In genomic region chr7:111520881-111521280, GRCm38 (mm10) we compare ENCODE assay signal across 32 mouse cellular contexts.
"Had no signal": no experiment of that assay in that cellular context is flagged by ENCODE, and none has a peak within 500 bp of the region (broad histone marks: within the 10 kb centered on the region; RNA-seq: fewer than 3 reads in every experiment).

No protein-coding gene starts in this region.

- DNase-seq: left cerebral cortex, postnatal 4 days; liver; liver, embryonic 13.5 days; liver, postnatal 0 days; lung, adult 18-20 months; lung, adult 2 months; lung, embryonic 14.5 days; lung, postnatal 10 days; lung, postnatal 14 days; lung, postnatal 36 days; lung, postnatal 4 days; midbrain, embryonic 14.5 days had no signal

- H3K9me3 ChIP-seq: limb, embryonic 10.5 days; limb, embryonic 12.5 days; limb, embryonic 13.5 days; limb, embryonic 15.5 days; liver, embryonic 12.5 days; liver, embryonic 13.5 days; liver, embryonic 15.5 days; lung, embryonic 15.5 days; megakaryocyte, embryonic 14.5 days; midbrain, embryonic 10.5 days; midbrain, embryonic 12.5 days; midbrain, embryonic 13.5 days; midbrain, embryonic 15.5 days; neural tube, embryonic 12.5 days had no signal

- H3K36me3 ChIP-seq: limb, embryonic 10.5 days; limb, embryonic 12.5 days; limb, embryonic 13.5 days; limb, embryonic 15.5 days; liver, embryonic 12.5 days; liver, embryonic 13.5 days; liver, embryonic 15.5 days; lung, embryonic 15.5 days; midbrain, embryonic 10.5 days; midbrain, embryonic 12.5 days; midbrain, embryonic 13.5 days; midbrain, embryonic 15.5 days; neural tube, embryonic 12.5 days had no signal

- H3K27me3 ChIP-seq: limb, embryonic 12.5 days; limb, embryonic 13.5 days; limb, embryonic 15.5 days; liver, embryonic 12.5 days; liver, embryonic 13.5 days; liver, embryonic 15.5 days; lung, embryonic 15.5 days; megakaryocyte, embryonic 14.5 days; midbrain, embryonic 12.5 days; midbrain, embryonic 13.5 days; midbrain, embryonic 15.5 days; neural tube, embryonic 12.5 days had no signal

- H3K4me1 ChIP-seq: liver, embryonic 12.5 days; liver, embryonic 13.5 days; liver, embryonic 15.5 days; megakaryocyte, embryonic 14.5 days; midbrain, embryonic 10.5 days; midbrain, embryonic 12.5 days; midbrain, embryonic 13.5 days; midbrain, embryonic 15.5 days; neural tube, embryonic 12.5 days had no signal

- H3K4me3 ChIP-seq: limb, embryonic 10.5 days; limb, embryonic 12.5 days; limb, embryonic 13.5 days; limb, embryonic 15.5 days; liver, embryonic 12.5 days; liver, embryonic 13.5 days; liver, embryonic 15.5 days; lung, embryonic 15.5 days; megakaryocyte, embryonic 14.5 days; midbrain, embryonic 10.5 days; midbrain, embryonic 12.5 days; midbrain, embryonic 13.5 days; midbrain, embryonic 15.5 days; myocyte; neural tube, embryonic 12.5 days had no signal

- H3K9ac ChIP-seq: limb, embryonic 12.5 days; limb, embryonic 13.5 days; limb, embryonic 15.5 days; liver, embryonic 12.5 days; liver, embryonic 13.5 days; liver, embryonic 14.5 days; liver, embryonic 15.5 days; liver, postnatal 0 days; lung, embryonic 14.5 days; lung, embryonic 15.5 days; midbrain, embryonic 12.5 days; midbrain, embryonic 13.5 days; midbrain, embryonic 15.5 days; neural tube, embryonic 12.5 days had no signal

- H3K4me2 ChIP-seq: limb, embryonic 12.5 days; limb, embryonic 13.5 days; limb, embryonic 15.5 days; liver, embryonic 11.5 days; liver, embryonic 12.5 days; liver, embryonic 13.5 days; liver, embryonic 15.5 days; lung, embryonic 14.5 days; lung, embryonic 15.5 days; midbrain, embryonic 11.5 days; midbrain, embryonic 12.5 days; midbrain, embryonic 13.5 days; midbrain, embryonic 15.5 days; neural tube, embryonic 12.5 days had no signal

- ATAC-seq: liver, embryonic 12.5 days; liver, postnatal 0 days; lung, postnatal 0 days; midbrain, embryonic 13.5 days; midbrain, embryonic 15.5 days; midbrain, embryonic 16.5 days had no signal

- H3K27ac ChIP-seq: limb, embryonic 10.5 days; limb, embryonic 12.5 days; limb, embryonic 13.5 days; limb, embryonic 15.5 days; liver, embryonic 12.5 days; liver, embryonic 13.5 days; liver, embryonic 14.5 days; liver, embryonic 15.5 days; lung, embryonic 15.5 days; macrophage; midbrain, embryonic 10.5 days; midbrain, embryonic 12.5 days; midbrain, embryonic 13.5 days; midbrain, embryonic 15.5 days; neural tube, embryonic 12.5 days had no signal
